10 mouse cellular contexts compared by ENCODE assay signal in genomic region chr6:17925267-17925666, GRCm38 (mm10).
DNase-seq lines count a peak whose midpoint lies in the region; ATAC-seq and TF ChIP-seq lines count a peak whose summit lies in the region.
"Had no signal": no experiment of that assay in that cellular context is flagged by ENCODE, and none has a peak within 500 bp of the region (broad histone marks: within the 10 kb centered on the region; RNA-seq: fewer than 3 reads in every experiment).

No protein-coding gene starts in this region.

- H3K9ac ChIP-seq in MEL (ENCODE audit: control insufficient read depth, low read depth, low read length, poor library complexity, severe bottlenecking) = no peak overlapping the region
- H3K9ac ChIP-seq: limb, embryonic 15.5 days had no signal

- H3K9me3 ChIP-seq in MEL (replicated peaks; ENCODE audit: insufficient read depth, low read length) = no peaks in the 10 kb centered on the region
- H3K9me3 ChIP-seq: limb, embryonic 15.5 days had no signal

- no peak for TF ChIP-seq EP300 in MEL (IDR thresholded peaks at IDR 0.05; ENCODE audit: low read depth in 1 of 2, low read length in 2 of 2)

- no peaks in the 10 kb centered on the region for H3K27me3 ChIP-seq in MEL (ENCODE audit: control insufficient read depth in 1 of 2, insufficient read depth in 2 of 2, low read length in 2 of 2)
- H3K27me3 ChIP-seq: limb, embryonic 15.5 days had no signal

- ATAC-seq in monocyte, adult 5-6 weeks (replicated peaks; ENCODE audit: insufficient number of reproducible peaks, low FRiP score, low TSS enrichment, poor library complexity, severe bottlenecking) = no peak

- TF ChIP-seq RAD21 in MEL (IDR thresholded peaks at IDR 0.05; ENCODE audit: low read depth, low read length) = peak; percentile 53

- no peak overlapping the region for H3K4me3 ChIP-seq in layer of hippocampus, adult 2 months
- H3K4me3 ChIP-seq in MEL (ENCODE audit: control insufficient read depth in 1 of 2, insufficient read depth in 1 of 2, low read depth in 2 of 2, low read length in 2 of 2) = no peak overlapping the region
- H3K4me3 ChIP-seq in cortical plate, adult 2 months (ENCODE audit: insufficient read depth, low read length) = no peak overlapping the region
- H3K4me3 ChIP-seq: erythroblast, embryonic 14.5 days; limb, embryonic 15.5 days had no signal

- H3K36me3 ChIP-seq in MEL (ENCODE audit: control insufficient read depth in 1 of 2, insufficient read depth in 2 of 2, low read length in 2 of 2) = peaks cover 0 to 4% of the 10 kb centered on the region in 2 experiments; a peak in 3 of 4 replicates

- H3K4me1 ChIP-seq in MEL (ENCODE audit: control insufficient read depth in 1 of 2, insufficient read depth in 2 of 2, low read length in 2 of 2) = no peaks in the 10 kb centered on the region; a peak in 1 of 4 replicates
- H3K4me1 ChIP-seq in cortical plate, adult 2 months (ENCODE audit: control insufficient read depth, insufficient read depth, low read length) = peaks cover 6% of the 10 kb centered on the region

- peak; percentile 77 for TF ChIP-seq CTCF in layer of hippocampus, adult 2 months (conservative IDR thresholded peaks at IDR 0.05)
- TF ChIP-seq CTCF in MEL (IDR thresholded peaks at IDR 0.05 in 2 of 3, conservative IDR thresholded peaks at IDR 0.05 in 1 of 3; ENCODE audit: control insufficient read depth in 1 of 3, insufficient read depth in 1 of 3, low read depth in 2 of 3, low read length in 3 of 3, poor library complexity in 1 of 3, severe bottlenecking in 1 of 3) = peak; percentile 78 to 80 (median 78)
- peak; percentile 36 for TF ChIP-seq CTCF in cortical plate, adult 2 months (IDR thresholded peaks at IDR 0.05; ENCODE audit: extremely low read depth, insufficient read depth, low read length)

- H3K79me2 ChIP-seq in MEL (ENCODE audit: control insufficient read depth, insufficient read depth, low read length, poor library complexity) = no peaks in the 10 kb centered on the region

- H3K27ac ChIP-seq in layer of hippocampus, adult 2 months = no peak overlapping the region
- no peak overlapping the region for H3K27ac ChIP-seq in MEL (ENCODE audit: control insufficient read depth, low read depth, low read length)
- H3K27ac ChIP-seq in cortical plate, adult 2 months (ENCODE audit: insufficient read depth, low read length) = no peak overlapping the region
- H3K27ac ChIP-seq: limb, embryonic 15.5 days had no signal

- no peak for TF ChIP-seq POLR2A in MEL (IDR thresholded peaks at IDR 0.05; ENCODE audit: control insufficient read depth in 1 of 2, insufficient read depth in 1 of 2, low read depth in 1 of 2, low read length in 2 of 2, poor library complexity in 1 of 2)
- TF ChIP-seq POLR2A in cortical plate, adult 2 months (IDR thresholded peaks at IDR 0.05; ENCODE audit: extremely low read depth, insufficient read depth, low read length) = no peak

- DNase-seq in layer of hippocampus, adult 2 months (ENCODE audit: low spot score in 2 of 2) = no peak
- DNase-seq in layer of hippocampus, adult 9-11 months = no peak
- DNase-seq in MEL (ENCODE audit: low read depth, low spot score) = peak; percentile 55
- peak; percentile 55 for DNase-seq in lung, postnatal 36 days
- DNase-seq in ovary, adult 18-20 months (ENCODE audit: low spot score) = no peak
- no peak for DNase-seq in urinary bladder, adult 18-20 months (ENCODE audit: low spot score in 2 of 2)

TF ChIP-seq in MEL, 35 proteins besides CTCF, POLR2A, EP300 and RAD21:
- TF ChIP-seq KAT2A (conservative IDR thresholded peaks at IDR 0.05; ENCODE audit: low read depth, low read length) (no peak), ZC3H11A (IDR thresholded peaks at IDR 0.05; ENCODE audit: low read depth, low read length) (peak; percentile 43), SMC3 (IDR thresholded peaks at IDR 0.05; ENCODE audit: low read depth, low read length) (peak; percentile 61)

Comparison
In these comparisons a context has a peak if more than half of its experiments do, and no peak if none do; other contexts are left out.
1. DNase-seq: peak in MEL (single experiment) and lung, postnatal 36 days (single experiment); none in layer of hippocampus, adult 2 months (0 of 2), layer of hippocampus, adult 9-11 months (single experiment), ovary, adult 18-20 months (single experiment) and urinary bladder, adult 18-20 months (0 of 2).
2. Peak in every context shown above with its lines, with median percentiles within 50 percentile points of each other: CTCF ChIP-seq.